Mouse (Mus musculus) heart, postnatal 25 days (tissue): ENCODE results near the gene Esr1. TPM values are rescaled to one million over a fixed set of nuclear protein-coding genes. Genes with fewer than 3 reads are reported as not detected.

Experiments
- DNase-seq: peaks from one replicate; pipeline ENCODE4 v3.0.0; 2022; ENCODE audit warnings: low spot score
- intact Hi-C: fragments of 180-260 bp; cut with DNase I; formaldehyde crosslinking; loops from one replicate; pipeline ENCODE4 v1.15.1; 2025
- total RNA-seq, 2 experiments: library from RNA; stranded (reverse); gene quantifications; 2 replicates each; pipeline ENCODE4 v1.2.3; 2021

Gene Esr1
- total RNA-seq, 2 experiments from 2014 or later, result 0.67 to 0.99 TPM

GRCm38 (mm10) chr10:5044481-5044880 is 433.1 kb downstream of the Esr1 start:
- DNase-seq, result no peak
- intact Hi-C loops, result no loop called here

- DNase-seq, result no peak
- intact Hi-C loops, result no loop called here
Measured at GRCm38 (mm10) chr10:5045213-5045612, 433.8 kb downstream of the Esr1 start.

GRCm38 (mm10) chr10:5045671-5046070 is 434.3 kb downstream of the Esr1 start:
- intact Hi-C loops, result no loop called here
- no peak for DNase-seq

Other genes with a start within 250 kb of the Esr1 start
- 1 to 10 TPM; 6.0 to 6.3 TPM for gene Zbtb2, start 223.5 kb upstream of the Esr1 start, total RNA-seq
- 10 to 100 TPM; 52.3 to 58.5 TPM for gene Rmnd1, start 179.2 kb upstream of the Esr1 start, total RNA-seq
- gene Armt1, start 179.1 kb upstream of the Esr1 start, total RNA-seq, result 1 to 10 TPM; 7.1 to 8.5 TPM
- under 1 TPM; 0.20 to 0.21 TPM for gene Ccdc170, start 129.1 kb upstream of the Esr1 start, total RNA-seq